Mouse (Mus musculus): ENCODE measurements around the gene Arntl2.
"Not testable (repeated sequence)": the region's sequence is repeated elsewhere in the genome, so short reads cannot be mapped to it uniquely, and the experiment has no call there.

Arntl2 gene

DNA sequence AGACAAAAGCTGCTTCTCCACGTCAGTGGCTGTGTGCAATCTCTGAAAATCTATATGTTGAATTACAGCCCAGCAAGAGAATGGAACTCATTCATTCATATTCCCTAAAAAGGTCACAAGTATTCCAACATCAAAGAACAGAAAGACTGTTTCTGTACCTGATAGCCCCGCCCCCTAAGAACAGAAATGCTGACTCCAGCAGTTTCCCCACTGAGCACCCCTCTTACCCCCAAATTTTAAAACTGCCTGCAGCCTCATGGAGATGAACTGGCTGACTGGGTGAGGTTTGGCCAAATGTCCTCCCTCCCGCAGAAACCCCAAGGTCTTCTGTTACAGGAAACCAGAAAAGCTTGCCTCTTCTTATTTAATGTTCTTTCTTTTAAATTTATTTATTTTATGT lies 51.5 kb downstream of the Arntl2 start:
- no peak for DNase-seq (ENCODE audit: low spot score in 2 of 2)

DNA sequence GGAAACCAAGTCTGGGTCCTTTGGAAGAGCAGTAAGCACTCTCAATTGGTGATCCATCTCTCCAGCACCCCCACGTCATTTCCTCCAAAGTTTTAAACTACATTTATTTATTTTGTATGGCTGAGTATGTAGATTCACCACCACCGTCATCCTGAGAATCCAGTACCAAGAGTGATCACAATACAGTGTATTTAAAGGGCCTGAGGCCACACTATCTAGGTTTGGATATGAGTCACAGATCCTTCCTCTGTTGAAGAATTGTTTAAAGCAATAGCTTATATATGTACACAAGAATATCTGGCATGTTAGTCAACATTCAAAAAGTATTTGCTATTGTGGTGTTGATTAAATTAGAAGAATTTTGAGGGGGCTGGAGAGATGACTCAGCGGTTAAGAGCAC lies 52.4 kb downstream of the Arntl2 start:
- no peak for DNase-seq (ENCODE audit: low spot score in 2 of 2)

DNA sequence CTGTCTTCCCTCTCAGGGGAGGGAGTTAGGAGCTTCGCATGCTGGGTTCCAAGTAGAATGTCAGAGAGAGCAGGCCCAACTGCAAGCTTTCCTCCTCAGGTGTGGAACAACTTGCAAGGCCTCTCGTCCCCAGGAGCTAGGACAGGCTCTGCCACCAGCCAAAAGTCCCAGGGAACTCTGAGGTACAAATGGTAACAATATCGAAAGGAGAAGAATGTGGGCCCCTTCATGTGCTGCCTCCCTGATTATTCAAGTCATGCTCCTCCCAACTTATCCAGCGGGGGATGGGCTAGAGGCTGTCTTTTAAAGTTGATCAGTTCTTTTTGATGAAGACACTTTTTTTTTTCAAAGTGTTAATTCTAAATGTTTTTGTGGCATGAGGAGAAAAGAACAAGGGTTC lies 54.2 kb downstream of the Arntl2 start, which contains the start of gene Smco2:
Gene Smco2, plus strand, starts transcription at position 55 of the 400 bp plus-strand sequence.
- no peak for DNase-seq (ENCODE audit: low spot score in 2 of 2)

DNA sequence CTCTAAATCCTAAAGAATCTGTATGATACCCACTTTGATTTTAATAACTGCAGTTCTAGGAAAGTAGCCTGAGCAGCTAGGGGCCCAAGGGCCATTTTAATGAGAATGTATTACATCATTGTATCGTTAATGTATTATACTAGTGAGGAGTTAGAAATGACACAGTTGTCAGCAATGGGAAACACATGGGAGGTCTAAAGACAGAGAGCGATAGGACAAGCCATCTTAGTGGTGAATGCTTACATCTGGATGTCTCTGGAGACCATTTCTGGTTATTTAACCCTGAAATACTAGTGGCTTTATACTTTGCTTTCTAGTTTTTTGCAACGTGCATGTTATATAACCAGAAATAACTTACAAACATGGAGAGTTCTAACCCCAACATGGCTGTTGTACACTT lies 56.1 kb downstream of the Arntl2 start:
- no peak for DNase-seq (ENCODE audit: low spot score in 2 of 2)

DNA sequence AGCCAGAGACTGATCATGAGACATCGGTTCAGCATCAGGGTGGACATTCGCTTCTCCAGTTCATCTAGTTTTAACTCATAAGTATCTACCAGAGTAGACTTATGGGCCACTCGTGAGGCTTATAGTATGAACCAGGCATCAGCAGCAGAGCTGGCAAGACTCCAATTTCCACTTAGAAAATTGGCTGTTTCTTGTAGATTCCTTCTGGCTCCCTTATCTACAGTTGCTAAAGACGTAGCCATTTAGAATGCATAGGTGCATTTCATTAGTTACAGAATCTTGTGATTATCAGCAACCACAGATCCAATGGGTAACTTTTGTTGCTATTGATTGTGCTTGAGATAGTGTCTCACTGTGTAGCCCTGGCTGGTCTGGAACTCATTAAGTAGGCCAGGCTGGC lies 56.9 kb downstream of the Arntl2 start:
- DNase-seq (ENCODE audit: low spot score in 2 of 2) = no peak

DNA sequence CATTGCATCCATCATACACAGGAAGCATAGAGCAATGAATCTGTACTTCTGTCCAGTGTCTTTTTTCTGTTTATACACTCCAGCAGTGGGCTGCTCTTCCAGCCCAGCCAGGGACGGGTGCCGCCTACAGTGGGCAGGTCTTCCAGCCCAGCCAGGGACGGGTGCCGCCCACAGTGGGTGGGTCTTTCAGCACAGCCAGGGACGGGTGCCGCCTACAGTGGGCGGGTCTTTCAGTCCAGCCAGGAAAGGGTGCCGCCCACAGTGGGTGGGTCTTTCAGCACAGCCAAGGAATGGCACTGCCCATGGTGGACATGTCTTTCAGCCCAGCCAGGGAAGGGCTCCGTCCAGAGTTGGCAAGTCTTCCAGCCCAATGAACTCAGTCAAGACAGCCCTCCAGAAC lies 59.3 kb downstream of the Arntl2 start:
- no peak for DNase-seq (ENCODE audit: low spot score in 2 of 2)

DNA sequence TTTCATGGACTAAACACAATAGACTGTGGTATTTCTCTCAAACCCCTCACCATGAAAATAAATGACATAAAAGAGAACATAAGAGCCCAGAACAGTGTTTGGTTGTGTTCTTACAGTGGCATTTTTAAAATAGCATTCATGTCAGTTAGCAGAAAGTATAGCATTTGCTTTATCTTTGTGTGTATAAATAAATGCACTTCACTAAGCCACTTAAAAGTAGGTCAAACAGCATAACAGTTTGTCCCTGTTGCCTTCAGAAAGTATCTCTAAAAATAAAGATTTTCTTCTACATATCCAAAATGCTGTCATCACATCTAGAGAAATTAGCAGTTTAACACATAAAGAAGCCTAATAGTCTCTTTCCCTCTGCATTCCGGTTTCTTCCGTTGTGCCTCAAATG lies 61.5 kb downstream of the Arntl2 start:
- no peak for DNase-seq (ENCODE audit: low spot score in 2 of 2)

DNA sequence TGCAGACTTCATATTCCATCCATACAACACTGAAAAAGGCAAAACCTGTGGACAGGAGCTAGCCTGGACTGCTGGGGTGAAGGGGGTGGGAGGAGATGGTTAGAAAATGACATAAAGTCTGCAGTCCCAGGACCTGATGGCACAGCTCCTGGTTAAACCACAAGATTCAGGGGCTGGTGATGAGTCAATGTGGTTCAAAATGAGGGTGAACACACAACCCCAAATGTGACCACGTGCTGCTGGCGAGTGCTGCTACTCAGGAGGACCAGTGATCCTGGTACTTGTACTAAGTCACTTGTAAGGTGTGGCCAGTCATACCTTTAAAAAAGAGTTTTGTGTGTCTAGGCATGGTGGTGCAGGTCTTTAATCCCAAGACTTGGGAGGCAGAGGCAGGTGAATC lies 67.3 kb downstream of the Arntl2 start:
- DNase-seq (ENCODE audit: low spot score in 2 of 2) = no peak

DNA sequence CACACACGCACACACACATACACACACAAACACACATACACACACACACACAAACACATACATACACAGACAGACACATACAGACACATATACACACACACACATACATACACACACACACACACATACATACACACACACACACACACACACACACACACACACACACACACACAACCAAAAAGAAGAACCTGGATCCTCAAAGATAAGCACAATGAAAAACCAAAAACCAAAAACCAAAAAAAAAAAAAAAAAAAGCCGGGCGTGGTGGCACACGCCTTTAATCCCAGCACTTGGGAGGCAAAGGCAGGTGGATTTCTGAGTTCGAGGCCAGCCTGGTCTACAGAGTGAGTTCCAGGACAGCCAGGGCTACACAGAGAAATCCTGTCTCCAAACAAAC lies 68.5 kb downstream of the Arntl2 start:
- DNase-seq (ENCODE audit: low spot score in 2 of 2) = not testable (repeated sequence)

DNA sequence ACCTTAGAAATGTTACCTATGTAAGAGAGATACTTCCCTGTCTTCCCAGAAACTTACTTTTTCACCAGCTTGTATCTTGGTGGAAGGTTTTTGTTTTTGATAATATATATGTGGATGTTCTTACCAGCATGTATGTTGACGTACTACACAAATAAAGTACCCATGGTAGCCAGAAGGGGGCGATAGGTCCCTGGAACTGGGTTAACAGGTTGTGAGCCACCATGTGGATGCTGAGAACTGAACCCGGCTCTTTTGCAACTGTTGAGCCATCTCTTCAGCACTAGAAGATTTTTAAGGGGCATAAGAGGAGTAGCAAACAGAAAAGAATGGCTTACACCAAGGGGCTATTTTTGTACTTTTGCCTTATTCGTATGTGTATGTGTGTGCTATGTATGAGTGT lies 69.8 kb downstream of the Arntl2 start:
- DNase-seq (ENCODE audit: low spot score in 2 of 2) = no peak

DNA sequence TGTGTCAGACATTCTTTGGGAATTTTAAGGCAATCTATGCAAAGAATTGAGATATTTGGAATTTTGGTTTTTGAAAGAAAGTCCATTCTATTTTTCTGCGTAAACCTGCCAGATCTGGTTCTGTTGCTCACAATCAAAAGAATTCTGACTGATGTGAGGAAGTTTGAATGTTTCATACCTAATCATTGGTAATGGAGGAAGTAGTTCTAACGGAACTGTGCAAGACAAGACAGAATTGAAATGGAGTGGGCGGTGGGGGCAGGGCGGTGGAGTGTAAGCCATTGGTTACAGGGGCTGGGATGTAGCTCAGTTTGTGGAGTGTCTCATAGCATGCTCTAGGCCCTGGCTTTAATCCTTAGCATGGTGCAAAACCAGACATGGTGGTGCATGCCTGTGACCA lies 76.1 kb downstream of the Arntl2 start:
- DNase-seq (ENCODE audit: low spot score in 2 of 2) = no peak

DNA sequence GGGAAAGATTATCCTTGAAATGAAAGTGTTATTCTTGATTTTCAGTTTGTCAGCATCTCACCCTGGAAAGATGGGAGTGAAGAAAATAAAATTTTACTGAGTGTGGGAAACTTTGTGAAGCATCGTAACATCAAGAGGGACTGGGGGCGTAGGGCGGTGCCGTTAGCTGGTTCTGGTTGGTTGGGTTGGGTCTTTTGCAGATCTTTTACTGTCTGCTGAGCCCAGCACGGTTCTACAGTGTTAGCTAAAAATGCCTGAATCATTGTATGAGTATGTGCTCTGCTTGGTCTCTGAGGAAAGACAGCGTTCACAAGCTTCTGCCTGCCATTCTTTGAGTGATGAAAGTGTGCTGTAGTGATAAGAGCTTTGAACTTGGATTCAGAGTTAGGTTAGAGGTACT lies 78.6 kb downstream of the Arntl2 start:
- DNase-seq (ENCODE audit: low spot score in 2 of 2) = no peak

DNA sequence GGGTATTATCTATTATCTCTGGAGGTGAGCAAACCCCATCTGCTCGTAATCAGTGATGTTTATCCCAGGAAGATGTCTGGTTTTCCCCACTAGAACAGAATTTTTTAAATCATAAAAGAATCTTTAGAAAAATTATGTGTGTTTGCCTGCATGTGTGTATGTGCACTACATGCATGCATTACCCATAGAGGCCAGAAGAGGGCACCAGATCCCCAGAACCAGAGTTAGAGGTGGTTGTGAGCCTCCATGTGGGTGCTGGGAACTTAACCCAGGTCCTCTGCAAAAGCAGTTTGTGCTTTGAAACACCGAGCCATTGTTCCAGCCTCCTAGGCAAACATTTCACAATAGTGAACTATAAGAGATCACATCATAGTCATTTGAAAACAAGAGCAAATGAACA lies 81.0 kb downstream of the Arntl2 start:
- DNase-seq (ENCODE audit: low spot score in 2 of 2) = no peak

DNA sequence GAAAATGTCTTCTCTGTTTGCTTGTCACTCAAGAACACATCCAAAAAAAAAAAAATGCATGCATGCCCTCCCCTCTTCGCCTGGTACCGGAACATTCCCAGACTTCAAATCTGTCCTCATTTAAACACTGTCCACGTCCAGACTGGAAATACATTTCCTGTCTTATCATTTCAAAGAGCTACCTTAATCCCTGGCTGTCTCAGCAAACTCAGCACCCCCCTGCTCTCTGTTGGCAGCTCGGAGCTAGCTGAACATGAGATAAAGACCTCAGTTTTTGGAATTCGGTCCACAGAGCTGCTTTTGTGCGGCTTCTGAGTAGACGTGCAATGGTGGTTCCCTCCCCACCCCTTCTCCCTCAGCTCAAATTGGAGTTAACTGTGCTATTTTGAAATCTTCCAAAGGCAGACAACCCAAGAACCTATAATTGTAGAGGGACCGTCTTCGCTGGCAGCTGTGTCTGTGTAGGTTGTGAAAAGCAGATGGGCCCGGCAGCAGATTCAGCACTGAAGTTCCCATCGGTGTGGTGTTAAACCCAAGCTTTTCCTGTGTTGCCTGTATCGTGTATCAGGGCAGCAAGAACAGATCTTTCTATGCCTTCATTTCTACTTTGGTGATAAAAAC lies 81.7 kb downstream of the Arntl2 start:
- DNase-seq (ENCODE audit: low spot score in 2 of 2) = no peak

DNA sequence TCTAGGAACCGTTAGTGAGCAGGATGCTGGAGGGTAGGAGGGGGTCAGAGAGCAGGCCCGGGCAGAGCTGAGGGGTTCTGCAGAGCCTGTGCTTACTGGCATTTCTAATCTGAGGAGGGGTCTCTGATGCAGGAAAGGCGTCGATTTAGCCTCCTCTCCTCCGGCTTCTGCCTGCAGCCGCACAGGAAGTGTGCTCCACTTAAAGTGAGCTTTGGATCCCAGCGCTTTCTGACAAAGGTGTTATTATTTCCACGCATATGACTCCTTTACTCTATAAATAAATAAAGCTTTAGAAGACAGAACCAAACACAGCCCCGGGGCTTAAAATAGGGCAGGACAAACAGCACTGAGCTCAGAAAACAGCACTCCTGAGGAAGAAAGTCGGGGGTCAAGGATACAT lies 83.1 kb downstream of the Arntl2 start:
- DNase-seq (ENCODE audit: low spot score in 2 of 2) = no peak

DNA sequence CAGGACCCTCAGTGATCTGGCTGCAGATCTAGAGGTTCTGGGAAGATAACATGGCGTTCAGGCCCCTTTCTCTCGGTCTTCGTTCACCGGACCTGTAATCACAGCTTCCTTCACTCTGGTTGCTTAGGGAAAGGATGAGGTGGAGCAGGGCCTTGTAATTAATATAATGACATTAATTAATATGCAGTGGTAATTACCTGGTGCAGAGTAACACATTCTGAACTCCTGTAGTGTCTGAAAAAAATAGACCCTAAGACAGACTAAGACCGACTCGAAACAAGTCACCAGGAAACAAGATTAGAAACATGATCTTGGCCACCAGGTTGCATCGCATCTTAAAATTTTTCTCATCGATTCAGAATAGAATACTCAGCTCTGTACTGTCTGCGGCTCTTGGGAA lies 84.0 kb downstream of the Arntl2 start:
- DNase-seq (ENCODE audit: low spot score in 2 of 2) = no peak

DNA sequence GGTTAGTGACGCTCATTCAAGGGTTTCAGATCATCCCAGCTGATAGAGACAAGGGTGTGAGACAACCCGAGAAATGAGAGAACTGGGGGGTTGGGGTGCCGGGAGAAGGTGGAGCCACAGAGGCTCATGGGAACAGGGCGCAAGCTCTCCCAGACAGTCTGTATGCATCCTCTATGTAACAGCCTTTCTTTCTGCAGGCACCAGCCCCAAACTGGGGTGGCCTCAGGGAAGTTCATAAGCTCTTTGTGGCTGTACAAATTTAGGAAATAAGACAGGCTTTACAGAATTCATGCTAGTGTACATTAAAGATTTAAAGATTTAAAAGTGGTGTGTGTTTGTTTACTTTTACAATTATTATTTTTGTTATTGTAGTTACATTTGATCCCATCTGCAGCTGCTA lies 84.4 kb downstream of the Arntl2 start:
- DNase-seq (ENCODE audit: low spot score in 2 of 2) = no peak

DNA sequence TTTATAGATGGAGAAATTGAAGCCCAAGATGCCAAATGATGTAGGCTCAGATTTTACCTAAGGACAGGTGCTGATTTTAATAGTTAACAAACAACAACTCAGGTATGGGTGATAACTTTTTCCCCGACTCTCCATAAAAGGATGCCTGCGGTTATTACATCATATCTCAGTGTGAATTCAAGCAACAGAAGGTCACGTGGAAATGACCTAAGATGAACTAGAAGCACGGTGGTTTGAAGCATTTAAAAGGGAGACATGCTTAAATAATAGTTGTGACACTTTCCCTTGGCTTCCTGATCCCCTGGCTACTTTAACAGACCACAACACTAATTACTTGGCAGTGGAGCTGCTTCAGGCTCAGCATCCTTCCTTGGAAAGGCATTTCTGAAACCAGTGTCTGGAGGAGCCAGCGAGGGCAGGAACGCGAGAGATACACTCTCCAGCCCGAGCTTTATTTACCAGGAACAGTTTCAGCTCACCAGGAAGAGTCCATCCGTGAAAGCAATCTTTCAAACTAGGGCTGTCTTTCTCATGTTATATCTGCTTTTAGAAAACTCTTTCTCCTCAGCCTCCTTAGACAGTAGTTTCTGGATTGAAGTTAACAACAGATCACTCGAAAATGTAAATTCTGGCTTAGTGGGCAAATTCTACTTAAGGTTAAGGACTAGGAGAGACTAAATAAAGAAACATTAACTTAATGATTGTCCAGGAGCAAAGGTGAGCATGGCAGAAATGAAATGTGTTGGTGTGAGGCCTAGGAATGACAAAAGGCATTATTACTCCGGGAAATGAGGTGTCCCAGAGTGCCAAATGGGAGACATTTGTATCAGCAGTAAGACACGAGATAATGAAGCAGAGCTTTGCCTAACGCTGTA lies 86.3 kb downstream of the Arntl2 start:
- no peak for DNase-seq (ENCODE audit: low spot score in 2 of 2)
